Mouse (Mus musculus): ENCODE measurements around the gene Abhd12.
A peak's percentile ranks its signal among the peaks of the same experiment; 100 is the strongest.

Abhd12 gene

DNA sequence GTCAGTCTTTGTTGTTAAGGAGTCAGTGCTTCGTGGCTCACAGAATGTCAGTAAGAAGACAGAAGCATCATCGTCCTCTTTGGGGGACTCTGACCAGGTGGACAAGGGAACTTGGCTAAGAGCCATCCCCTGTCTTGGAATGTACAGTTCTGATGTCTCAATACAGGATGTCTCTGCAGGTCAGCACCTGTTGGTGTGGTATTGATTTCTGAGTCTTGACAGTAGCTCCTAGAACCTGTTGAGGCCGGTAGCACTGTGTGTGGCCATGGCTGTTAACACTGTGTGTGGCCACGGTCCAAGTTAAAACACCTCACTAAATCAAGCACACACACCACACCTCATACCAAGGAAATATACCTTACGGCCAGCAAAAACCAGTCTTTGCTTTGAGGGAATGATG lies 103.9 kb downstream of the Abhd12 start:
- DNase-seq: peak in 1 of 2 experiments; percentile 21

DNA sequence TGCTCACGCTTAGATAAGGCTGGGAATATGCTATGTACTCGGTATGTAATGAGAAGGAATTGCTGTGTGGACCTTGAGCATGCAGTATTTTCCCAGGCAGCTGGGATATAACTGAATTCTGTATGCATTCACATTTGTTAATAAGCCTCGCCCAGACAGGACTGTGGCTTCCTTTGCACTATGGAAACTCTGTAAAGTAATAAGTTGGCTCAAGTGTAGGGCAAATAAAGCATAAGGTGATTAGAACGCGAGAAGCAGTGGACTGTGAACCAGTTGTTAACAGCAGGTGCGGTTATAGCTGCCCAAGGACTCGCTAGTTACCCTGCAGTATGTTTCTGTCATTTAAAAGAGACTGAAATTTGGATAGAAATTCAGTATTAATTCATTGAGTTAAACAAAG lies 106.5 kb downstream of the Abhd12 start:
- no peak for DNase-seq

DNA sequence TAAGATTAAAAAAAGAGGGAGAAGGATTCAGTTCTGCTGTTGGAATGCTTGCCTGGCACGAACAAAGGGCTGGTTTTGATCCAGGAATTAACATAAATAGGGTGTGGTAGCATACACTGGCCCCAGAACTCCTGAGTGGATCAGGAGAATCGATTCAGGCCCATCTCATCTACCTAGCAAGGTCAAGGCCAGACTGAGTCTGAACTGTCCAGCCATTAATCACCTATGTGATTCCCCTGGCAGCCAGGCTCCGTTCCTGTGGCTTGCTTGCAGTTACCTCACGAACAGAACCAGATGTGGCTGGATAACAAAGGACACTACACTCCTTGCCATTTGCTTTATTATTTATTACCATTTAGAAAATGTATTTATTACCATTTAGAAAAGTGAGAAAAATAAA lies 111.2 kb downstream of the Abhd12 start:
- DNase-seq: no peak

DNA sequence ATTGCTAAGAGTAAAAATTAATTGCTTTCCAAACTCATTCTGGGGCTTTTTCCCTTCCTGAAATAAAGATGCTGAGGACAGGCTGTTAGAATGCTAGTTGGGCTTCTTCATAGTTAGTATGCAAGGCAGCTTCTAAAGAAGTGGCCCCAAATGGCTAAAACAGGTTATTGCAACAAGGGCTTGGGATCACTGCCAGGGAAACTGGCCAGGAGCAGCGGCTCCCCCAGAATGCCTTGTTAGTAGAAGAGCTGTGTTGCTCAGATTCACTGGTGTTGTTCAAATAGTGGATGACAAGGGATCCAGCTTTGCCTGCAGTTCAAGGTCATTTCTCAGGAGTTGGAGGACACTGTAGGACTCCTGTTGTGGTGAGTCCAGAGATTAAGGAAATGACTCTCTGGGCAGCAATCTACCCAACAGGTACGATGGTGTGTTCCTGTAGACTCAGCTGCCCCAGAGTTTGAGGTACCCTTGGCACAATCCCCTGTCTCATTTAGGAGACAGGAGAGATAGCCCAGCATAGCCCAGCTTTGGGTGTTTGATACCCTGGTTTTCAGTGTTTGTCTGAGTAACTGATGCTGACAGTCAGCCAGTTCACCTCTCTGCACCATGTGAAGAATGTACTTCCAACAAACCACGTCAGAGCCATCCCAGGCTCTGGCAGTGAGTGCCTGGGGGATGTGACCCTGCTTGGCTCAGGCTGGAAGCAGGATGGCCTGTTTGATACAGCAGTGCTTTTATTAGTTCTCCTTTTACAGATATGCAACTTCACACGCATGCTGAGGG lies 115.6 kb downstream of the Abhd12 start:
- peak; percentile 81 to 87 for DNase-seq

DNA sequence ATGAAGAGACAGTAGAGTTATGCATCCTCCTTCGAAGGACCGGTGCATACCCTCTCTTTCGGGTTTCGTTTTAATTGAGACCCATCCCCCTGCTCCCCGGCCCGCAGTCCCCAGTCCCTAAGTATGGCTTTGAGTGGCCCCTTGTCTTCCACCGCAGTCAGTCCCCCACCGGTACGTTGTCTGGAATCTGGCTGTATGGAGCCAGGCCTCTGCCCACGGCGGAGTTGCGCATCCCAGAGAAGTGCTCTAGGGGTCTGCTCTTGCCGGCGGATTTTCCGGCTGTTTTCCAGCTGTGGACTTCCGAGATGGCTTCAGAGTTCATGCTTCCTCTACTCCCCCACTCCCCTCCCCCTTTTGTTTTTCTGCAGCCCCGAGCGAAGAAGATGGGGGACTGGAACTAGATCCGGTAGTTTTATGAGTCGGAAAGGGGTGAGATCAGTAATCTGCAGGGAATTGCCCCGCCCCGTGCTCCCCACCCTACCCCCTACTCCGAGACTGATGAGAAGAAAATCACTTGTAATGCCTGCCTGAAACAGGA lies 117.2 kb downstream of the Abhd12 start:
- DNase-seq: peak in 1 of 2 experiments; percentile 27

DNA sequence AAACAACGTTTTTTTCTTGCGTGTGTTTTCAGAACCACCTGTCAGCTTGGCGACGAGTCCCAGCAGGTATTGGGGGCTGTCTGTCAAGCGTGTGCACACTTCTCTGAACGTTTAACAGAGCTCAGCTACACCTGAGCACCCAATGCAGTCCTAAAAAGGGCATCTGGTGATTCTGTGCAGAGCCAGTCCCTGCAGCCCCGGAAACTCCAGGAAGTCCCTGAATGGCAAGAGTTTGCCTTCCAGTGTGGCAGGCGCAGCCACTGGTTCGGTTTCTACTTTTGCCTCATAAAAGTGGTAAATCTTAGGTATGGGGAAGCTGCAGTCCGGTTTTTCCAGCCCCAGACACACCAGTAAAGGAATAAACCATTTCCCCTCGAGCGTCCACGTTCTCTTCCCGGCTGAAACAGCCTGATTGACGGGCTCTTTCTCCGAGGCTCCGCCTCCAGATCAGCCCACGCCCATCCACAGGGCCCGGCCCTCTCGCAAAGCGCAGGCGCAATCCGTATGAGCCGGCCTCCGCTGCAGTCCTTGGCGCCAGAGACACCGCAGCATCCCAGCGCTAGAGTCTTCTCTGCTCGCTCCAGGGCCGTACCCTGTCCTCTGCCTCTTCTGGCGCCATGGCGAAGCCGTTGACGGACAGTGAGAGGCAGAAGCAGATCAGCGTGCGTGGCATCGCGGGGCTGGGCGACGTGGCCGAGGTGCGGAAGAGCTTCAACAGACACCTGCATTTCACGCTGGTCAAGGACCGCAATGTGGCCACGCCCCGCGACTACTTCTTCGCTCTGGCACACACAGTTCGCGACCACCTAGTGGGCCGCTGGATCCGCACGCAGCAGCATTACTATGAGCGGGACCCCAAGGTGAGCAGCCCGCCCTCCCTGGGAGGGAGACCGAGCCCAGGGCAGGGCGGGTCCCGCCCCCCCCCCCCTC lies 118.0 kb downstream of the Abhd12 start, which contains the start of gene Pygb:
Pygb (plus strand) TSS at position 485 of the 930 bp plus-strand sequence.
- DNase-seq: peak; percentile 85 to 92

DNA sequence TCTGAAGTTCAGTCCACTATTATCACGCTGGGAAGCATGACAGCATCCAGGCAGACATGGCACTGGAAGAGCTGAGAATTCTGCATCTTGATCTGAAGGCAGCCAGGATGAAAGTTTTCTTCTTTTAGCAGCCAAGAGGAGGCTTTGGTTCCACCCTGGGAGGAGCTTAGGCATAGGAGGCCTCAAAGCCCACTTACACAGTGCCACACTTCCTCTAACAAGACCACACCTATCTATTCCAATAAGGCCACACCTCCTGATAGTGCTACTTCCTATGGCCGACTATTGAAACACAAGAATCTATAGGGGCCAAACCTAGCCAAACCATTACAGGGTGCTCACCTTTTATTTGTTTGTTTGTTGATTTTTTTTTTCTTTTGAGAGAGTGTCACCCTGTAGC lies 121.7 kb downstream of the Abhd12 start:
- no peak for DNase-seq
